Mouse (Mus musculus) lung, postnatal 0 days (tissue): Measurements from ENCODE around the gene Mvb12a.

Source experiments
- CTCF ChIP-seq: IDR thresholded peaks from 2 replicates; pipeline ENCODE4 v1.5.1; 2016; ENCODE audit warnings: antibody characterized with exemption, mild to moderate bottlenecking
- EP300 ChIP-seq: IDR thresholded peaks from 2 replicates; pipeline ENCODE4 v1.6.1; 2016; ENCODE audit warnings: antibody characterized with exemption, mild to moderate bottlenecking, control low read depth

- no peak for TF ChIP-seq EP300
- TF ChIP-seq CTCF, result no peak
Measured at GRCm38 (mm10) chr8:71596798-71597197, 54.1 kb downstream of the Mvb12a start.
